22 mouse cellular contexts compared by ENCODE assay signal in genomic region chr7:131007221-131007620, GRCm38 (mm10). TPM values are rescaled to one million over a fixed set of nuclear protein-coding genes. Genes with fewer than 3 reads are reported as not detected.
"Had no signal": no experiment of that assay in that cellular context is flagged by ENCODE, and none has a peak within 500 bp of the region (broad histone marks: within the 10 kb centered on the region; RNA-seq: fewer than 3 reads in every experiment).

No protein-coding gene starts in this region.

- DNase-seq: gastrocnemius, postnatal 14 days; gastrocnemius, postnatal 36 days; heart, adult 2 months; heart, postnatal 14 days; heart, postnatal 36 days; kidney, adult 18-20 months; kidney, adult 8-10 months; kidney, postnatal 10 days; kidney, postnatal 25 days; kidney, postnatal 4 days; layer of hippocampus, adult 9-11 months; layer of hippocampus, postnatal 36 days; left cerebral cortex, postnatal 4 days had no signal

RNA-seq across cellular contexts. Expression of gene Dmbt1, which starts 24.6 kb away (rescaled TPM):
- total RNA-seq: gastrocnemius, adult 18-20 months; gastrocnemius, adult 8-10 months; gastrocnemius, postnatal 14 days; gastrocnemius, postnatal 36 days; granulocyte monocyte progenitor cell, adult 5-6 weeks; heart, adult 2 months; heart, postnatal 36 days; layer of hippocampus, adult 18-20 months; layer of hippocampus, adult 8-10 months; layer of hippocampus, postnatal 14 days; layer of hippocampus, postnatal 36 days; left cerebral cortex, adult 18-20 months; left cerebral cortex, postnatal 10 days; left cerebral cortex, postnatal 25 days had no signal
